Mouse (Mus musculus): Measurements from ENCODE around the gene Ppm1l.
"Not testable (repeated sequence)": the region's sequence is repeated elsewhere in the genome, so short reads cannot be mapped to it uniquely, and the experiment has no call there.

Gene Ppm1l

GRCm38 (mm10) chr3:69373544-69374306, 57.1 kb downstream of the Ppm1l start:
- DNase-seq (ENCODE audit: low read depth), result peak; percentile 59

GRCm38 (mm10) chr3:69374538-69374937, 57.9 kb downstream of the Ppm1l start:
- peak; percentile 12 for DNase-seq (ENCODE audit: low read depth)

- no peak for DNase-seq (ENCODE audit: low read depth)
Measured at GRCm38 (mm10) chr3:69374983-69375382, 58.3 kb downstream of the Ppm1l start.

GRCm38 (mm10) chr3:69381213-69381612, 64.6 kb downstream of the Ppm1l start:
- no peak for DNase-seq (ENCODE audit: low read depth)

- not testable (repeated sequence) for DNase-seq (ENCODE audit: low read depth)
Measured at GRCm38 (mm10) chr3:69391834-69392233, 75.2 kb downstream of the Ppm1l start.

- no peak for DNase-seq (ENCODE audit: low read depth)
Measured at GRCm38 (mm10) chr3:69392298-69392697, 75.6 kb downstream of the Ppm1l start.

- DNase-seq (ENCODE audit: low read depth), result no peak
Measured at GRCm38 (mm10) chr3:69393079-69393478, 76.4 kb downstream of the Ppm1l start.

GRCm38 (mm10) chr3:69393991-69394390, 77.3 kb downstream of the Ppm1l start:
- no peak for DNase-seq (ENCODE audit: low read depth)

- DNase-seq (ENCODE audit: low read depth), result no peak
Measured at GRCm38 (mm10) chr3:69395084-69395483, 78.4 kb downstream of the Ppm1l start.

GRCm38 (mm10) chr3:69397733-69398132, 81.1 kb downstream of the Ppm1l start:
- DNase-seq (ENCODE audit: low read depth), result peak; percentile 25

- DNase-seq (ENCODE audit: low read depth), result peak; percentile 10
Measured at GRCm38 (mm10) chr3:69399336-69399735, 82.7 kb downstream of the Ppm1l start.

- no peak for DNase-seq (ENCODE audit: low read depth)
Measured at GRCm38 (mm10) chr3:69403196-69403595, 86.5 kb downstream of the Ppm1l start.

GRCm38 (mm10) chr3:69406210-69406895, 89.7 kb downstream of the Ppm1l start:
- no peak for DNase-seq (ENCODE audit: low read depth)

GRCm38 (mm10) chr3:69408064-69408463, 91.4 kb downstream of the Ppm1l start:
- DNase-seq (ENCODE audit: low read depth), result peak; percentile 14

GRCm38 (mm10) chr3:69416112-69416511, 99.5 kb downstream of the Ppm1l start:
- no peak for DNase-seq (ENCODE audit: low read depth)

GRCm38 (mm10) chr3:69422741-69423140, 106.1 kb downstream of the Ppm1l start:
- no peak for DNase-seq (ENCODE audit: low read depth)

- DNase-seq (ENCODE audit: low read depth), result no peak
Measured at GRCm38 (mm10) chr3:69423371-69423770, 106.7 kb downstream of the Ppm1l start.

- DNase-seq (ENCODE audit: low read depth), result not testable (repeated sequence)
Measured at GRCm38 (mm10) chr3:69424781-69425180, 108.1 kb downstream of the Ppm1l start.

- no peak for DNase-seq (ENCODE audit: low read depth)
Measured at GRCm38 (mm10) chr3:69427259-69427658, 110.6 kb downstream of the Ppm1l start.

- DNase-seq (ENCODE audit: low read depth), result no peak
Measured at GRCm38 (mm10) chr3:69428221-69428620, 111.6 kb downstream of the Ppm1l start.

GRCm38 (mm10) chr3:69429319-69429718, 112.7 kb downstream of the Ppm1l start:
- no peak for DNase-seq (ENCODE audit: low read depth)

- no peak for DNase-seq (ENCODE audit: low read depth)
Measured at GRCm38 (mm10) chr3:69433580-69433979, 116.9 kb downstream of the Ppm1l start.

GRCm38 (mm10) chr3:69438773-69439514, 122.3 kb downstream of the Ppm1l start:
- DNase-seq (ENCODE audit: low read depth), result no peak
